Mouse (Mus musculus): ENCODE measurements around the gene Rai1.

DNA sequence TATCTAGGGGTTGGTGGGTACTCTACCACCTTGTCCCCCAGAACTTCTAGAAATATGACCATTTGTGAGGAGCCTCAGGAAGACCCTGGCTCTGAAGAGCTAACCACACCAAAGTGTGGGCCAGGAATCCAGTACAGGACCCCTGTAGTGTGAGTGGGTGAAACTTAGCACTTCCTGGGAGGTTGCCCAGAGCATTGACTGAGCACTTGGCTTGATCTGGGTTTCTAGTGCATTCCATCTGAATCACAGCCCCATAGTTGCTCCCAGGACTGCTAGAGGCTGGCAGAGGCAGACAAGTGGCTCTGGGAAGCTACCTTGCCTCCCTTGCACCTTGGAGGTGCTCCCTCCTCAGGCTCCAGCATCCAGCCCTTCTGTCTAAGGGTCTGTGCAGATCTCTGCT lies 36.2 kb upstream of the Rai1 start:
- no peak for TF ChIP-seq SIN3A (IDR thresholded peaks at IDR 0.05; ENCODE audit: low read length)
- no peak for TF ChIP-seq CTCF (conservative IDR thresholded peaks at IDR 0.05 in 1 of 2, IDR thresholded peaks at IDR 0.05 in 1 of 2; ENCODE audit: low read depth in 2 of 2, low read length in 2 of 2)
- TF ChIP-seq ZC3H11A (IDR thresholded peaks at IDR 0.05; ENCODE audit: low read depth, low read length): no peak
- no peak for TF ChIP-seq USF1 (IDR thresholded peaks at IDR 0.05; ENCODE audit: low read depth, low read length)
- TF ChIP-seq MAFK (IDR thresholded peaks at IDR 0.05; ENCODE audit: insufficient replicate concordance, low read length): no peak
- TF ChIP-seq PAX5 (IDR thresholded peaks at IDR 0.05; ENCODE audit: low read length): no peak
- no peak for TF ChIP-seq CHD1 (IDR thresholded peaks at IDR 0.05; ENCODE audit: low read depth, low read length)
- no peak for TF ChIP-seq GABPA (IDR thresholded peaks at IDR 0.05; ENCODE audit: insufficient replicate concordance, low read depth, low read length)
- no peak for TF ChIP-seq POLR2AphosphoS2 (IDR thresholded peaks at IDR 0.05; ENCODE audit: low read depth, low read length)
- TF ChIP-seq ETS1 (conservative IDR thresholded peaks at IDR 0.05; ENCODE audit: low read depth, low read length): no peak
- TF ChIP-seq NRF1 (IDR thresholded peaks at IDR 0.05; ENCODE audit: low read depth, low read length): no peak
- no peak for TF ChIP-seq EP300 (IDR thresholded peaks at IDR 0.05; ENCODE audit: low read length)
- no peak for TF ChIP-seq ELF1 (IDR thresholded peaks at IDR 0.05; ENCODE audit: low read depth, low read length)

All from CH12.LX (cell line).